Mouse (Mus musculus) liver, adult 2 months (tissue): ENCODE data around the gene 1700109H08Rik.
"Not testable (repeated sequence)": the region's sequence is repeated elsewhere in the genome, so short reads cannot be mapped to it uniquely, and the experiment has no call there.

Experiments
- CTCF ChIP-seq: fragments of 200-500 bp; IDR thresholded peaks from 2 replicates; pipeline ENCODE4 v1.5.1; 2011; ENCODE audit warnings: low read depth, low read length, control low read depth
- POLR2A ChIP-seq: fragments of 200-500 bp; IDR thresholded peaks from 2 replicates; pipeline ENCODE4 v1.6.1; 2011; ENCODE audit warnings: low read length, control low read depth; ENCODE audit not compliant: insufficient read depth; ENCODE audit errors: extremely low read depth

DNA sequence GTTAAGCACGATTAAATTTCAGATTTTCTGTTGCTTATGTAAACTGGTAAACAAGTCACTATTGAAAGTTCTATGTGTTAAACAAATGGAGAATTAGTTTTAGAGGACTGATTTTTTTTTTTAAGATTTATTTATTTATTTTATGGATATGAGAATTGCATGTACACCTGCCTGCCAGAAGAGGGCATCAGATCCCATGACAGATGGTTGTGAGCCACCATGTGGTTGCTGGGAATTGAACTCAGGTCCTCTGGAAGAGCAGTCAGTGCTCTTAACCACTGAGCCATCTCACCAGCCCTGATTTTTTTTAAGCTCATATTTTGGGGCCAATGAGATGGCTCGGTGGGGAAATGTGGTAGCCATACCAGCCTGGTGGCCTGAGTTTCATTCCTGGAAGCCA, 40.5 kb downstream of the 1700109H08Rik start:
- TF ChIP-seq CTCF, POLR2A: not testable (repeated sequence)
